8 mouse cellular contexts compared by ENCODE assay signal in the genomic region with DNA sequence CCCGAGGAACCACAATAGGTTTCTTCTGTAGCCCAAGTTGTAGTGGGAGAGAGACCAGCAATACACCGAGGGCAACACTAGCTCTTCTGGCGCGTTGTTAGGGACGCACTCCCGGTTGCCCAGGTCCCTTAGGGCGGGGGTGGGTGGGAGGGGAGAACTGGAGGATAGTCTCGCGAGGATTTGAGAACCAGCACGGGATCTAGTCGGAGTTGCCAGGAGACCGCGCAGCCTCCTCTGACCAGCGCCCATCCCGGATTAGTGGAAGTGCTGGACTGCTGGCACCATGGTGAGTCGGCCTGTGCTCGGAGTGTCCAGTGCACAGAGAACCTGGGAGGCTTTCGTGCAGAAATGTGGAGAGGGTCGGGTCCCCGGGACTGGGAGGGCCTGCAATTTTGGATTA. TPM values are rescaled to one million over a fixed set of nuclear protein-coding genes. Genes with fewer than 3 reads are reported as not detected.
DNase-seq lines count a peak whose midpoint lies in the region; ATAC-seq and TF ChIP-seq lines count a peak whose summit lies in the region.

TSS of gene Gas8 (plus strand) at position 168 of the 400 bp plus-strand sequence.

- peak within 1 kb of the TSS; percentile 77 for H3K9ac ChIP-seq in hindbrain, embryonic 14.5 days

- ATAC-seq in Patski: peak; percentile 49
- peak; percentile 89 for ATAC-seq in hindbrain, embryonic 14.5 days (ENCODE audit: low FRiP score)

- POLR2A ChIA-PET in Patski (lab: Charles Lee): no interaction called here

- no peak for TF ChIP-seq CTCF in Patski (IDR thresholded peaks at IDR 0.05)

- H3K4me2 ChIP-seq in hindbrain, embryonic 14.5 days (replicated peaks): peak within 1 kb of the TSS; percentile 76

- under 1% methylated on average over 20 of the region's 20 CpGs for WGBS in hindbrain, embryonic 14.5 days

- CTCF ChIA-PET in Patski (lab: Charles Lee): interaction anchor here (0.8 to 1.1 kb wide), 2 partner anchors 17 to 110 kb away, joined by 3 read pairs; no protein-coding TSS in a partner anchor

- no peaks in the 10 kb centered on the region for H3K9me3 ChIP-seq in hindbrain, embryonic 14.5 days (ENCODE audit: control insufficient read depth, low read length)

- DNase-seq in Patski (ENCODE audit: low read depth, low spot score): peak; percentile 68
- DNase-seq in cerebellum, postnatal 14 days: peak; percentile 91 to 92
- DNase-seq in frontal cortex, postnatal 14 days (ENCODE audit: low spot score in 2 of 2): peak; percentile 80 to 82
- peak; percentile 90 for DNase-seq in hindbrain, embryonic 14.5 days (ENCODE audit: low spot score)
- DNase-seq in layer of hippocampus, postnatal 36 days: peak; percentile 83 to 85
- DNase-seq in lung, postnatal 36 days: peak; percentile 95
- peak; percentile 98 for DNase-seq in retina, postnatal 1 day
- DNase-seq in urinary bladder, adult 18-20 months (ENCODE audit: low spot score in 2 of 2): peak; percentile 64 to 83

- H3K36me3 ChIP-seq in hindbrain, embryonic 14.5 days (replicated peaks; ENCODE audit: control insufficient read depth, insufficient read depth): peaks cover 31% of the 10 kb centered on the region

- peak within 1 kb of the TSS; percentile 72 for H3K4me3 ChIP-seq in hindbrain, embryonic 14.5 days (replicated peaks; ENCODE audit: low read length)

- in situ Hi-C loops in Patski (cut with MboI; ENCODE audit: low pct_unique_long_range_greater_than_20kb): no loop called here

- peaks cover 17% of the 10 kb centered on the region for H3K4me1 ChIP-seq in hindbrain, embryonic 14.5 days (replicated peaks; ENCODE audit: control insufficient read depth, insufficient read depth, low read length)

- peak within 1 kb of the TSS; percentile 63 for H3K27ac ChIP-seq in hindbrain, embryonic 14.5 days

- no peaks in the 10 kb centered on the region for H3K27me3 ChIP-seq in Patski
- H3K27me3 ChIP-seq in hindbrain, embryonic 14.5 days (ENCODE audit: control insufficient read depth, insufficient read depth, low read length): no peaks in the 10 kb centered on the region

RNA-seq across cellular contexts. Expression of gene Gas8, which starts in this region (rescaled TPM):
- polyA plus RNA-seq in Patski (2021): 55.7 TPM
- 37.5 and 38.8 TPM in 2 replicates for polyA plus RNA-seq in hindbrain, embryonic 14.5 days (2014; fragmentation: Nextera tagmentation; extraction: Ambion mirVana)
- 10 to 100 TPM; 25.8 to 27.5 TPM for total RNA-seq in layer of hippocampus, postnatal 36 days (2021)

Comparison
In these comparisons a context has a peak if more than half of its experiments do, and no peak if none do; other contexts are left out.
1. Peak in every context shown above with its lines: DNase-seq, ATAC-seq, H3K4me3 ChIP-seq and H3K27ac ChIP-seq.